Mouse (Mus musculus) heart, postnatal 14 days (tissue): ENCODE data around the gene Zcchc17. TPM values are rescaled to one million over a fixed set of nuclear protein-coding genes. Genes with fewer than 3 reads are reported as not detected.

Experiments used
- DNase-seq, 2 experiments: peaks; one replicate each; pipeline ENCODE4 v3.0.0; 2021 to 2022
- intact Hi-C: fragments of 180-260 bp; cut with DNase I; formaldehyde crosslinking; loops from one replicate; pipeline ENCODE4 v1.15.1; 2025
- total RNA-seq, 2 experiments: library from RNA; stranded (reverse); gene quantifications; 2 replicates each; pipeline ENCODE4 v1.2.3; 2021

Gene Zcchc17
- total RNA-seq, 2 experiments from 2014 or later: 21.4 to 24.9 TPM

DNA sequence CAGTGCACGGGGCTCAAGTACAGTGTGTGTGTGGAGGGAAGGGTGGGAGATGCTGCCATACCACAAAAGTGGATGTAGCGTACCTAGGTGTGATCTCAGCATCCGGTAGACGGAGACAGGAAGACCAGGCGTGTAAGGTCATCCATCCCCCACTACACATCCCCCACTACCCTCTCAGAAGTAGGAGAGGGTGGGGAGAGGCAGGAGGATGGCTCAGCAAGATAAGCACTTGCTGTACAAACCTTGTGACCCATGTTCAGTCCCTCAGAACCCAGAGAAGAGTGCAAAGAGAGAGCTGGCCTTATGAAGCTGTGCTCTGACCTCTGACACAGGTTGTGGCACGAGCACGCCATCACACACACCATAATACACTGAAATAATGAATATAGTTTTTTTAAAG lies 38.1 kb downstream of the Zcchc17 start:
- no peak for DNase-seq
- intact Hi-C loops: no loop called here

DNA sequence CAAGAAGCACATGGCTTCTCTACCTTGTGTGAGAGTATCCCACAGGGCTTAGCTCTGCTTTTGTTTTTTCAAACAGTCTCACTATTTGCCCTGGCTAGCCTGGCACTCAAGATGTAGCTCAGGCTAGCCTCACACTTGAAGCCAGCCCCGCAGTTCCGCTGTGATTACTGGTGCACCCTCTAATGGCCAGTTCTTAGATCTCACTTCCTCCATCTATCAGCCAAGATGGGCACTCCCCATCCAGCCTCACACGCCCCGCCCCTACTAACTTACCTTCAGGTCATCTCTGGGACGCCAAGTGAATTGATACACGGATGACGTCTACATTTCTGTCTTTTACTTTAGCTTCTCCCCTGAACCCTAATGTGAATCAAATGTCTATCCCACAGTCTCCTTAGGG lies 40.2 kb downstream of the Zcchc17 start:
- intact Hi-C loops: no loop called here
- DNase-seq: no peak

DNA sequence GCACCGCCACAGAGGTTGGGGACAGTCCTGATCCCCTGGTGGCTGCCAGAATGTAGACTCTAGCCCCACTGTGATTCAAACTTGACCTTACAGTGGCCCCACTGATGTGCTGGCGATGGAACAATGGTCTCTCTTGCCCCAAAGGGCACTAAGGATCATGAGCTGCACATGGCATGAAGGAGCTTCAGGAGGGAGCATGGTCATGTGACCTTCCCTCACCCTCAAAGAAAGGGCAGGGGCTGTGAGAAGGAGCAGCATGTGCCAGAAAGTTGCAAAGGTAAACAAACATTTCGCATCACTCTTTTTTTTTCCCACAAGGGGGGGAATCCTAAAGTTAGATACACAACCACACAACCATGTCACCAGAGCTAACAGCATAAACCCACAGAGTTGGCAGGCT lies 41.6 kb downstream of the Zcchc17 start:
- intact Hi-C loops: no loop called here
- DNase-seq: no peak

DNA sequence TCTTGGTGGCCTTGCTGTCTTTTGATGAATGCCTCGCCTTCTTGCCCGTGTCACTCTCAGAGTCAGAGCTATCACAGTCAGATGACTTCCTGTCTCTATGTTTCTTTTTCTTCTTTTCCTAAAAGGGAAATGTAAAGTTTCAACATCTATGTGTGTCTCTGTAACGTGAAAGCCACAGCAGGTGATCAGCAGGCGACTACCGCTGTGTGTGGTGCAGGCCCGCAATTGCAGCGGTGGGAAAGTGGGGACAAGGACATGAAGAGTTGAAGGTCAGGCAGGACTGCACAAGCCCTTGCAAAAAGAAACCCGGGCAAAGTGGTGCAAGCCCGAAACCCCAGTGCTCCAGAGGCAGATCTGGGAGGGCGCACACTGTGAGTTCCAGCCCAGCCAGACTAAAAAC lies 43.1 kb downstream of the Zcchc17 start:
- intact Hi-C loops: no loop called here
- DNase-seq: peak in 1 of 2 experiments; percentile 6

DNA sequence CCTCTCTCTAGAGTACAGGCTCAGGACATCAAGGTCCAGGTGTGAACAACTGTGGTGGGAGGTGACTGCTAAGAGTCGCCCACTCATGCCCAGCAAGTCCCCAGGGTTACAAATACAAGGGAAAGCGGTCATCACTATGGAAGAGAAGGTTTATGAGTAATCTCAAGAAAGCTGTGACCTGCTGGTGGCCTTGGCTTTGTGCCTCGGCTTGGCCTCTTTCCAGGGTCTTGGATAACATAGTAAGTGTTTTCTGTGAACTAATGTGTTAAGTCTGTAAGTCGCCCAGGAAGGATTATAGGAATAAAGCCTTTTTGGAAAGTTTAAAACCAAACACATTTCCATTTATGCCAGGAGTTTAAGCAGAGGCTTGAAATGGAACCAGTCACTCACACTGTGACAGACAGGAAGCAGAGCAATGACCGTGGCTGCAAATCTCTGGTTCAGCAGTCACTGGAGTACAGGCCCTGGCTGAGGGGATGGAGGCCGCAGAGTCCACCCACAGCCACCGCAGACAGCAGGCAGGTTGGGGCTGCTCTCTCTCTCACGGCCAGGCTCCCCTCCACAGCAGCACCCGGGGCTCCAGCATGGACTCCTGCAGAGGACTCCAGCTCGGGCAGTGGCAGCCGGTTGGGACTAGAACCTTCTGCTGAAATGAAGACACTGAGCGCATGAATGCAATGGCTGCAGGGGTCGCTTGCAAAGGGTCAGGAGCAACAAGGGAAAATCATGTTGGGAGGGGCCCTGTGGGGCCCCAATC lies 43.8 kb downstream of the Zcchc17 start:
- peak; percentile 31 to 63 for DNase-seq
- intact Hi-C loops: no loop called here

DNA sequence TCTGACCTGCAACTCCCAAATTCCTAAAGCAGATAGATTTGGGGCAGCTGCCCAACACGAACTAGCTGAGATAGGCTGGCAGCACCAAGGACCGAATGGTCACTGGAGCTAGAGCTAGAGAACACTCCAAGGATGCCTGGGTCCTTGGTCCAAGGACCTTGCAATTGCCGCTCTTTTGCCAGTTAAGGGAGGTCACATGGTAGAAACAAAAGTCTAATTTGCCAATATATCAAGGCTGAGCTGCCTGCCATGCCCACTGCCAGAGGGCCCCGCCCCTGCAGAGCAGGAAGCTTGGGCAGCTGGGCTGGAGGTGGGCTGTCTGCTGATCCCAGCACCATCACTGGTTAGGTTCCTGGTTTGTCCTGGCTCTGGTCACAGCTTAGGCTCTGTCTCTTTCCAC lies 46.2 kb downstream of the Zcchc17 start:
- intact Hi-C loops: no loop called here
- DNase-seq: no peak

DNA sequence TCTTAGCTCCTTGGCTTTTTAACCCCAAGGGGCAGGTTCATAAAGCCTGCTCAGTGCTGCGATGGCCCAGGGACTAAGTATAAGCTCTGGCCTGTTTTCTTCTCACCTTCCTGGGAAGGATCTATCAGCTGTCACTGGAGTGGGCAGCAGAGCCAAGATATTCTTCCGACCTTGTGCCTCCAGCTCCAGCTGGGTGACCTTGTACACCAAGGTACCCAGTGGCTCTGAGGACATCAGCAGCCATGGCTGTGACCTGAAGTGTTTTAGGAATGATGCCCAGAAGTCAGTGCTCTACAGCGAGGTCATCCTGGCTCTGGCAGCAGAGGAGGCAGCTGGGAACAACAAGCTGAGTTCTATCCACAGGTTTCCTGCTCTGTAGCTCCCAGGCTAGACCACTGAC lies 47.2 kb downstream of the Zcchc17 start:
- intact Hi-C loops: no loop called here
- peak; percentile 42 to 63 for DNase-seq

DNA sequence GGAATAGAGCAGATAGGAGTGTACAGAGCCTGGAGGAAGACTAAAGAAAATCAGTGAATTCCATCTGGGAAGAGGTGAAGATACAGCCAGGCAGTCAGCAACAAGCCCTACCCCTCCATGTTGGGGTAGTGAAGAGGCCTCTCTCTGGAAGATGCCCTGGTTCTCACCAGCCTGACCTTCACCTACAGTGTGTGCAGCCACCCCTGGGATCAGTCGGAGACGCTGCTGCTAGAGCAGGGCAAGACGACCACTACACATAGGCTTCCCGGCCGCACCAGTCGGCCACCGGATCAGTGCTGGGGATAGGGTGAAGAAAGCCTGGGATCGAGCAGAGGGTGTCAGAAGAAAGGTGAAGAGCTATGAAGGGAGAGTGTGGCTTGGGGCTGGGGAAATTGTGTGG lies 50.5 kb downstream of the Zcchc17 start:
- intact Hi-C loops: no loop called here
- DNase-seq: no peak

DNA sequence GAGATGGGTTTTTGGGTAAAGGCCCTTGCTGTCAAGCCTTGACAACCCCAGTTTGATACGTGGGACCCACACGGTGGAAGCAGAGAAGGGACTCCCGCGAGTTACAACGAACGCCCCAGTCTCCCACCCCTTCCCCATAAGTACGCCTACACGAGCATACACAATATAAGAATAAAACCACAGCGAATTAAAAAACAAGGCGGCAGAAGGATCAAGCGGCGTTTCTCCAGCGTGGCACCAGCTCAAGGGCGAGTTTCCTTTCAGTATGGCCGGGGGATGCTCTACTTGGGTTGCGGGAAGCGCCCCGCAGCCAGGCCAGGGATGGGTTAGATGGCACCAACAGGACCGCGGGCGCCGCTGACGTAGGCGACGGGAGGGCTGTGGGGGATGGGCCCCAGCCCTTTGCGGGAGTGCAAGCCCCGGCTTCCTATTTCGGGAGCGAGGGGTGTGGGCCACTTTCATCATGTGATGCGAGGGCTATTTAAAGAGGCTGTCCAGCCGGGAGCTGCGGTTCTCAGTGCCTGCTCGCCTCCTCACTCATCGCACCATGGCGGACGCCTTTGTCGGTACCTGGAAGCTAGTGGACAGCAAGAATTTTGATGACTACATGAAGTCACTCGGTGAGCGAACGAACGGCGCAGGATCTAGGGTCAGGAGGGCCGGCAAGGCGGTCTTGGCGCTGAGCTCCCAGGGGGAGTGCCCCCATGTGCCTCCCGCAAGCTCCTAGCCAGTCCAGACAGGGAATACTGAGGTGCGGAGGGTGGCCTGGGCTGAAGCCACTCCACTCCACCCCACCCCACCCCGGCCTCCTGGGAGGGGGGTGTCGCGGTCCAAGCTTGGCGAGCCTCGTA lies 51.3 kb downstream of the Zcchc17 start, which contains the start of the genes Fabp3 and Gm10570:
Fabp3 (plus strand) TSS at position 365 of the 851 bp plus-strand sequence.
Gm10570 (minus strand) TSS at position 444 of the 851 bp plus-strand sequence.
- intact Hi-C loops: no loop called here
- DNase-seq: peak; percentile 75 to 80

DNA sequence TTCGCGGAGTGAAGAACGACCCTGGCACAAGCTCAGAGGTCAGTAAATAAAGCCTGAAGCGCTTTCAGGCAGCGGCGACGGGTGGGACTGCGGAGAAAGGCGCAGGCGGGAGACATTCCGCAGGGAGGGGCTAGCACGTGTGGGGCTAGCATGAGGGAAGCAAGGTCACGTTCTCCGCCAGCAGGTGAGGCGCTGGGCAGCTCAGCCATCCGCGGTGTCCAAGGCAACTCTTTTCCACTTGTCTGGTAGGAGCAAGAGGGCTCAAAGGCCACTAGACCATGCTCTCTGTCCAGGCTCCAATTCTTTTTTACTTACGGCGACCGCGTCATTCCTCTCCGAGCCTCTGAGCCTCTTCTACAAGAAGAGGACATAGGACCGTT lies 51.9 kb downstream of the Zcchc17 start:
- peak; percentile 57 to 72 for DNase-seq
- intact Hi-C loops: no loop called here

DNA sequence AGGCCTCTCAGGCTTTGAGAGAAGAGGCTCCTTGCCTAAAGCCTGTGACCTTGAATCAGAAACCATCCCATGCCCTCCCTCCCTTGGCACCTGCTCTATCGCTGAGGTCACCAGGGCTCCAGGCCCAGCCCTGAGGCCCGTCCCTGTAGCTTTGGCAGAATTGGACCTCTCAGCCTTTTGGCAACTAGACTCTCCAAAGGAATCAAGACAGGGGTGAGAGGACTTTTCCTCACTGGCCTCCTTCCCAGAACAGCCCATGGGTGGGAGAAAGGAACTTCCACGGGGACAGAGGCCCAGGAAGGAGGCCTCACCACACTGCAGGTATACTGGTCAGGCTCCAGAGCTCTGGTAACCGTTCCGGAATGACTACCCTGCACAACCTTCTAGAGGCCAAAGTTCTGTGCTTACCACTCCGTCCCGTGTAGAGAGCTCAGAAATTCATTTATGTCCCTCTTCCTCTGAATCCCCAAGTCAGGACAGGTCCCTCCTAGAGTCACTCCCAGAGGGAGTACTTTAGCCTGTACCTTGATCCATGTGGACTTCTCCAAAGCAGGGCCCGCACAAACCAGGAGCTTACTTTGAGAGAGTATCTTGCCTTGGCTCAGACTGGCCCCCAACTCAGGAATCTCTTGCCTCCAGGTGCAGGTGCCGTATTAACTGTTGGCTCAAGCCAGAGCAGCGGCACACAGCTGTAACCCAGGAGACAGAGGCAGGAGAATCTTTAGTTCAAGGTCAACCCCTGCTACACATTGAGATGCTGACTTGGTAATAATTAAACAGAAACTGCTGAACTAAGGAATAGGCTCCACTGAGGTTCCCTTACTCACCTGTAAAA lies 52.7 kb downstream of the Zcchc17 start:
- intact Hi-C loops: no loop called here
- DNase-seq: peak; percentile 61 to 79

DNA sequence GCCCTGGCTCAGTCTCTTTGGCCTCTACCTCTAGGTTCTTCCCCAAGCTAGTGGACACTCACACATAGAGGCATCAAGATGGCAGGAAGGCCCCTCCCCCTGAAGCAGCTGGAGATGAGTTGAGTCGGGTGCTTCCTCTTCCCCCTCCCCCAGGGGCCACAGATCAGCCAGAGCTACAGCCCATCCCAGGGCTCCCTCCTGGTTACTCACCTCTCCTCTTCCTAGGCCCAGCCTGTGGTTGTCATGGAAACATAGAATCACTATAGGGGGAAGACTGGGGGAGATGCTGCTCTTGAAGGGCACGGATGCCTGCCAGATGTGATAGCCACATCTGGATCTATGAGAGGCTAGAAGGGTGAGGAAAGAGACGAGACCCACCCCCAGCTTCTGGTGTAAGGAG lies 55.0 kb downstream of the Zcchc17 start:
- DNase-seq: no peak
- intact Hi-C loops: no loop called here

DNA sequence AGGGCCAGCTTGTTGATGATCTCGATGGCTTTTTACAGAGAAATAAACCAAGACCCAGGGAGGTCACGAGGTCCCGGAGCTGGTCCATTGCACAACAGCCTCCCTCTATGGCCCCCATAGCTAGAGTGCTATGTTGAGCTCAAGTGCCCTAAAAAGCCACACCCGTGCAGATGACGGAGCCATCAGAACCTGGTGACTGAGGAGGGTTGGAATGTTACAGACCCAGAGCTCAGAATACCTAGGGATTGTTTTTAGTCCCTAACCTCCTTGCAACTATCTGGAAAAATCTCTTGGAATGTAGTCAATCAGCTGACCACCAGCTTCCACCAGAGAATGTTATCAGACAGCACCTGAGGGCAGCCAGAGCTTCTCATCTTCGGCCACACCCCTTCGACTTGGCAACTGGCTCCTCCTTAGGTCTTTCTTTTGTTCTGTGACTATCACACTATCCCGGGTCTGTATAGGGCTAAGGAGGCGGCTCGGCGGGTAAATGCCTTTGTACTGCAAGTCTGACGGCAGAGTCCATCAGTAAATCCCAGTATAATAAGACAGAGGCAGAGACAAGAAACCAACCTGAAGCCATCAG lies 57.4 kb downstream of the Zcchc17 start:
- DNase-seq: no peak
- intact Hi-C loops: no loop called here

DNA sequence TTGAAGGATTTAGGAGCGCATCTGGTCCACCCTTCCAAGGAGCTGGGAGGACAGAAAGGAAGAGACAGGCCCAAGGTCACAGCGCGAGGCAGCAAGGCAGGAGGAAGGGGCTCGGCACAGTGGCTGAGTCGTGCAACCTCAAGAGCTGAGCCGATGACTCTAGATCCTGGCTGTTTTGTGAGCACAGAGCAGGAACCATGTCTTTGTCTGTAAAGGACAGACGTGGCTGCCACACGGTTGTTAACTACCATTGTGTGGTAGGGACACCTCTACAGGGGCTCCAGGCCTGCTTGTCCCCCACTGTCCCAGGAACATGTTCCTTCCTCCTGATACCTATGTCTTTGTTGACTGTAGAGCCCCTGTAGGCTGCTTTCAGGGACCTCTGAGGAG lies 60.1 kb downstream of the Zcchc17 start:
- intact Hi-C loops: no loop called here
- no peak for DNase-seq

DNA sequence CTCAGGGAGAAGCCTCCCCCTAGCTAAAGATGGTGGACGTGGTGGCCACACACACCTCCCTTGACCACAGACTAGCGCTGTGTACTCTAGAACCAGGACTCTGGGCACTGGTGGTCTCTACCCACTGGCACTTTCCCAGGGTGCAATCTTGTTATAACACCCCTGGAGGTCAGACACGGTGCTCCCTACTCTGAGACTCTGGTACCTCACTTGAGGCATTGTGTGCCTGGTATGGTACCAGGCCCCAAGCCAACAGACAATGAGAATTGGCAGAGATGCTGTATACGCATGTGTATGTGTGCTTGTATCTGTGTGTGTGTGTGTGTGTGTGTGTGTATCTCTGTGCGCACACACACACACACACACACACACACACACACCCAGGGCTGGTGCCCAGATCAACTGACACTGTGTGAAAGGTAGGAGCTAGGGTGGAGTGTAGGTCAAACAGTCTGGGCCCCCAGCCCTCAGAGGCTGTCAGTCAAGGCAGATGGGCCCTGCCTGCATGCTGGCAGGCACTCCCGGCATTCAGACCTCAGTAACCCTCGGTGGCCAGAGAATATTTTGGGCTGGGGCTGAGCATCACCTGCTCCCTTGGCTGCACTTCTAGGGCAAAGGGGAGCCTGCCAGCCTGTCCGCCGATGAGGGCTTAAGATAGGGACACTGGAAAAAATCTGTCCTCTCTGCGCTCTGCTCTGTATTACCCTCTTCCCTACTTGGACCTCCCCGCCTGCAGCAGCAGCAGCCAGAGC lies 60.7 kb downstream of the Zcchc17 start:
- intact Hi-C loops: no loop called here
- DNase-seq: peak; percentile 67 to 84

DNA sequence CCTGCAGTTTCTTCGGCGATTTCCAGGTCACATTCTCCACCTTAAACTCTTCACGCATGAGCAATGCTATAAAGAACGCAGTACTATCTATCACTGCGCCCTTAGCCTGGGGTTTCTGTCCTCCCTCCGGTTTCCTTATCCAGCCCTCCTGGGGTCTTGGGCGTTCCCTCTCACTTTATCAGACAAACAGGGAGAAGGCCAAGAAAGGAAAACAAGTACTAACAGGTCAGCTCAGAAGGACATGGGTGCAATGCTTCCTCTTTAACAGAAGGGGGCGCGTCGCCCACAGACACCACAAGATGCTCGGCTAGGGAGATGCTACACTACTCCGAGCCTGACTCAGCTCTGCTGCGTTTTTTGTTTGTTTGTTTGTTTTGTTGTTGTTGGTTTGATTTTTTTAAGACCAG lies 62.6 kb downstream of the Zcchc17 start:
- intact Hi-C loops: no loop called here
- no peak for DNase-seq

DNA sequence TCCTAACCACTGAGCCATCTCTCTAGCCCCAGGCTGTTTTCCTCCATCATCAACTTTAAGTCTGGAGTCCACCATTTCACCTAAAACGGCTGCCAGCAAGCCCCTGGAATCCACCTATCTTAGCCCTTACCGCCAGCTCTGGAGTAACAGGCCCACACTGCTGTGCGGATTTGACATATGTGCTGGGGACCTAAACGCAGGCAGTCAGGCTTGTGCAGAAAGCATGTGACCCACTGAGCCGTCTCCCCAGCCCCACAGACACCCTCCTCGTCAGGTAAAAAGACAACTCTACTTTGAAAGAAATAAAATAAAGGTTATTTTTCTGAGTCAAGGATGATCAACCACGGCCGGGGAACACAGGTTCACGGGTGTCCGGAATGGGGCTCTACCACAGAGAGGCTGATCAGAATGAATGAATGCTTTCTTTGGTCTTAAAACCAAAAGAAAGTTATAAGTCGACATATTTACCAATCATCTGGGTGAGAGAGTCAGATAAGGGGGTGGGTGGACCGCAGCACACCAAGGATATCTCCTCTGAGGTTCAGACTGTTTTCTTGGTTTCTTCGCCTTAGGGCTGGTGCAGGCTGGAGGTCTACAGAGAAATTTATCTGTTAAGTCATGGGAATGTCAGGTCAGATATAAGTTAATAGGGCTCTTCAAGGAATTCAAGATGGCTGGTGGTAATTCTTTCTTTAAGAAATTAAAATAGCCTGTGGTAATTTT lies 63.3 kb downstream of the Zcchc17 start:
- intact Hi-C loops: no loop called here
- no peak for DNase-seq

DNA sequence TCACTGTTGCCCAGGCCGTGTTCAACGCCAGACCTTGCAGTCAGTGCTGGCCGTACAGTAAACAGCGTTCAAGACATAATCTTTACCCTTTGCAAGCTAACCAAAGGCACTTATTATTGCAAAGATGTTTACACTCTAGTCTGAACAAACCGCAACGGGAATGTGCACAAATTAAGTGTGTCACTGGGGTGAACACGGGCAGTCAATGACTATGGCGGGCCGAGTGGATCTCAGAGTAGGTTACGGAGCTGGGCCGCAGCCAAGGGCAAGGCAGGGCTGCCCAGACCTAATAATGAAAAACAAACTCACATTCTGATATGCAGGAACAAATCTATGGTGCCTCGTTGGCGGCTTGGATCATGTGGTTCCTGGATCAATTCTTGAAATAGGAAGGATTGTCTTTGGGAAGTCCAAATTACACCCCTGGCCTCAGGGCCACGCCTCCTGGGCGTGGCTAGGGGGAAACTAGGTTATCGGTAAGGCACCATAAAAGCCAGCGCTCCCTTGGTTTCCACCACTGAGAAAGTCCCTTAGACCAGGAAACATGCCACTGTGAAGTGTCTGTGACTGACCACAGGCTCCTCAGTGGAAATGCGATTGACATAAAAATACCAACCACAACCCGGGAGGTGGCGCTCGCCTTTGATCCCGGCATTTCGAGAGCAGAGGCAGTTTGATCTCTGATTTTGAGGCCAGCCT lies 64.5 kb downstream of the Zcchc17 start:
- peak in 1 of 2 experiments; percentile 43 for DNase-seq
- intact Hi-C loops: no loop called here
